Mouse (Mus musculus) embryonic facial prominence, embryonic 11.5 days (tissue): ENCODE data around the gene Naip2. TPM values are rescaled to one million over a fixed set of nuclear protein-coding genes. Genes with fewer than 3 reads are reported as not detected.

Source experiments
- ATAC-seq: fragments of 200-750 bp; cut with Nextera tagmentation; replicated peaks from 2 replicates; pipeline ENCODE4 v1.8.0; 2017; ENCODE audit warnings: low read depth; ENCODE audit not compliant: insufficient number of reproducible peaks, low FRiP score, low TSS enrichment
- DNase-seq: peaks from one replicate; pipeline ENCODE4 v3.0.0-alpha.2; 2015; ENCODE audit warnings: low spot score
- H3K27ac ChIP-seq: fragments of 300-500 bp; sonication (generic); replicated peaks from 2 replicates; pipeline ENCODE4 v1.5.1; 2014; ENCODE audit warnings: mild to moderate bottlenecking, low read depth, low read length, control low read depth
- H3K27me3 ChIP-seq: fragments of 300-500 bp; sonication (generic); 2 replicates; pipeline ENCODE4 v1.6.1; 2014; ENCODE audit warnings: mild to moderate bottlenecking, low read length, moderate library complexity, mixed read lengths; ENCODE audit not compliant: control insufficient read depth, insufficient read depth
- H3K36me3 ChIP-seq: fragments of 300-500 bp; sonication (generic); replicated peaks from 2 replicates; pipeline ENCODE4 v1.6.1; 2014; ENCODE audit warnings: low read depth, mild to moderate bottlenecking, low read length, moderate library complexity, mixed read lengths; ENCODE audit not compliant: control insufficient read depth, insufficient read depth
- H3K4me1 ChIP-seq: fragments of 300-500 bp; sonication (generic); 2 replicates; pipeline ENCODE4 v1.6.1; 2014; ENCODE audit warnings: low read length, mixed read lengths; ENCODE audit not compliant: control insufficient read depth, insufficient read depth
- H3K4me2 ChIP-seq: fragments of 300-500 bp; sonication (generic); 2 replicates; pipeline ENCODE4 v1.6.1; 2014; ENCODE audit warnings: low read depth, mild to moderate bottlenecking, control low read depth, low read length, moderate library complexity
- H3K4me3 ChIP-seq: fragments of 300-500 bp; sonication (generic); 2 replicates; pipeline ENCODE4 v1.5.1; 2014; ENCODE audit warnings: low read depth, low read length, control low read depth
- H3K9ac ChIP-seq: fragments of 300-500 bp; sonication (generic); replicated peaks from 2 replicates; pipeline ENCODE4 v1.6.1; 2014; ENCODE audit warnings: mild to moderate bottlenecking, control low read depth, low read length
- H3K9me3 ChIP-seq: fragments of 300-500 bp; sonication (generic); replicated peaks from 2 replicates; pipeline ENCODE4 v1.6.1; 2016; ENCODE audit warnings: mild to moderate bottlenecking, low read length, inconsistent platforms, mixed read lengths; ENCODE audit not compliant: control insufficient read depth
- WGBS: fragments of 180-500 bp; shearing (Covaris S2); extraction: QIAGEN DNeasy Blood & Tissue Kit; methylation state at CpG from one replicate; pipeline ENCODE4 v1.1.7; 2014; 5-methylcytosine and 5-hydroxymethylcytosine counted together
- polyA plus RNA-seq: library from polyadenylated mRNA; unstranded; fragments of >200 nt; fragmentation: Nextera tagmentation; extraction: Ambion mirVana; gene quantifications from 2 replicates; pipeline ENCODE4 v1.2.1, GENCODE M21; 2014

Gene Naip2
- polyA plus RNA-seq, 1 experiment from 2014 or later = 0.32 TPM

- H3K4me1 ChIP-seq = no peaks in the 10 kb centered on the region
- no peaks in the 10 kb centered on the region for H3K9me3 ChIP-seq
- 84% methylated on average over 8 of the region's 8 CpGs for WGBS
- no peak overlapping the region for H3K4me3 ChIP-seq
- H3K27ac ChIP-seq = no peak overlapping the region
- no peak overlapping the region for H3K4me2 ChIP-seq
- no peak for DNase-seq
- no peaks in the 10 kb centered on the region for H3K27me3 ChIP-seq
- H3K9ac ChIP-seq = no peak overlapping the region
- no peaks in the 10 kb centered on the region; the same call in 1 of the 2 replicates for H3K36me3 ChIP-seq
- no peak for ATAC-seq
These were observed 60.1 kb downstream of the Naip2 start for GRCm38 (mm10) chr13:100141646-100142314.

DNA sequence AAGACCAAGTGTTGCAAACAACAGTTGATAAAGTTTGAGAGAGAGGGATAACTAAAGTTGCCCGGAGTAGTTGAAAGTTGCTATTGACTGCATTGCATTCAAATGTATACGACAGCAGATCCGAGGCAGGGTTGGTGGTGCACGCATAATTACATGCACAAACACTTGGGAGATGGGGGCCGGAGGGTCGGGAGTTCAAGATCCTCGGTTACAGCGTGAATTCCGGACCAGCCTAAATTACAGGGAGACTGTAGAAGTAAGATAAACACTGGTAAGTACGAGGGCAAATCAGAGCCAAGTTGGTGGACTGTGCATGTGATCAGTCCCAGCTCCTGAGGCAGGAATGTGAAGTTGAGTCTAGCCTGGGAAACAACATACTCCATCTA is 76.6 kb downstream of the Naip2 start:
- H3K27me3 ChIP-seq = no peaks in the 10 kb centered on the region
- no peaks in the 10 kb centered on the region; the same call in 1 of the 2 replicates for H3K4me1 ChIP-seq
- 3% methylated on average over 10 of the region's 10 CpGs for WGBS
- H3K4me2 ChIP-seq = peak overlapping the region; percentile 80
- no peaks in the 10 kb centered on the region for H3K9me3 ChIP-seq
- H3K36me3 ChIP-seq = peaks cover 3% of the 10 kb centered on the region; the same call in 1 of the 2 replicates
- ATAC-seq (peak; percentile 74), DNase-seq (no peak)
- no peak overlapping the region for H3K27ac ChIP-seq
- peak overlapping the region; percentile 98 for H3K4me3 ChIP-seq
- peak overlapping the region; percentile 85 for H3K9ac ChIP-seq

- Histone ChIP-seq H3K9ac (peak within 1 kb of the TSS; percentile 85), H3K27me3 (no peaks in the 10 kb centered on the region), H3K27ac (no peak within 1 kb of the TSS), H3K9me3 (no peaks in the 10 kb centered on the region), H3K36me3 (peaks cover 3% of the 10 kb centered on the region; the same call in 1 of the 2 replicates), H3K4me1 (no peaks in the 10 kb centered on the region; the same call in 1 of the 2 replicates), H3K4me3 (peak within 1 kb of the TSS; percentile 98), H3K4me2 (peak within 1 kb of the TSS; percentile 80)
- WGBS = 4% methylated on average over 42 of the region's 42 CpGs
- peak; percentile 95 for DNase-seq
- peak; percentile 95 for ATAC-seq
These were observed 77.3 kb downstream of the Naip2 start, which contains the start of gene Smn1 for GRCm38 (mm10) chr13:100124423-100125257. Gene Smn1 (plus strand): TSS chr13:100124852.

DNA sequence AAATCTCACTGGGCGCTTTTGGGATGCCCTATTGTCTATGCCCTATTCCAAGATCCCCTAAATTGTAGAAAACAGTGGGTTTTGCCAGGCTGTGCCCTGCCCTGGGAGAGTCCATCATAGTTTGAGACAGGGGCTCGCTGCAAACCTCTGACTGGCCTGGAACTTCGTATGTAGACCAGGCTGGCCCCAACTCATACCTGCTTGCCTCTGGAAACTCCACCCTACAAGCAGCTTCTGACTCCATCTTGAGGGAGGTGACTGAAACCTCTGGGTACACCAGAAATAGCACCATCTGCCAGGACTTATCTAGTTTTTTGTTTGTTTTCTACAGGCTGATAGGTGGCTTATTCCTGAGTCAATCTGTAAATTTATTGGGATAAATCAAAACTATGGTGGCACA is 77.9 kb downstream of the Naip2 start:
- DNase-seq (no peak), ATAC-seq (no peak)
- Histone ChIP-seq H3K27ac (no peak overlapping the region), H3K9me3 (no peaks in the 10 kb centered on the region), H3K27me3 (no peaks in the 10 kb centered on the region), H3K4me1 (no peaks in the 10 kb centered on the region; the same call in 1 of the 2 replicates), H3K4me2 (peak overlapping the region; percentile 37; the same call in 1 of the 2 replicates), H3K9ac (no peak overlapping the region), H3K4me3 (peak overlapping the region; percentile 98), H3K36me3 (peaks cover 2% of the 10 kb centered on the region; the same call in 1 of the 2 replicates)
- 79% methylated on average over 3 of the region's 3 CpGs for WGBS

DNA sequence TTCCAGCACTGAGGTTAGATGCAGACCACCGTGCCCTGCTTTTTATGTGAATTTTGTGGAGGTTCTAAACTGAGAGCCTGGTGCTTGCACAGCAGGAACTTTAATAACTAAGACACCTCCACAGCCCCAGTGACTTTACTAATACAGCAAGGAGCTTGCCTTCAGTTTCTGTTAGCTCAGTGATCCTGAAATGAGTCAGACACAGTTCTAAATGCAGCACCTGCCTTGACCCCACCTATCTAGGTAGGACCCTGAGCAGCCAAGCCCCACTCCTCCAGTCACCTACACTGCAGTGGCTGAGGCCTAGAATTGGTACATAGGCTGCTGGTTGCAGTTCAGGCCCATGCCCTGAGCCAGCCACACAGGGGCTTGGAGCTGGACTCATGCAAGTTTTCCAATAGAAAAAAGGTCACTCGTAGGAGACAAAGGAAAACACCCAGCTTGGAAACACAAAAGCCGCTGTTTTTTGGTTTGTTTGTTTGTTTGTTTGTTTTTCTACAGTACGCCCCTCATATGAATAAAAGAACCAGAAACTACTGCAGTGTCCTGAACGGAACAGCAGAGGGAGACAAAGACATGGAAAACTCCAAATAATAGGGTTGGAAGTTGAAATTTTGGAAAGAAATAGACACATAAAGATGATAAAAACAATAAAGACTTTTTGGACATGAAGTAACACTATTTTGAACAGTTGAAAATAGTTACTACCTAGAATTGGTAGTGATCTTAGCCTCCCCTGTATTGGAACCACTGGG is 89.5 kb downstream of the Naip2 start:
- ATAC-seq = no peak
- WGBS = 53% methylated on average over 5 of the region's 5 CpGs

DNA sequence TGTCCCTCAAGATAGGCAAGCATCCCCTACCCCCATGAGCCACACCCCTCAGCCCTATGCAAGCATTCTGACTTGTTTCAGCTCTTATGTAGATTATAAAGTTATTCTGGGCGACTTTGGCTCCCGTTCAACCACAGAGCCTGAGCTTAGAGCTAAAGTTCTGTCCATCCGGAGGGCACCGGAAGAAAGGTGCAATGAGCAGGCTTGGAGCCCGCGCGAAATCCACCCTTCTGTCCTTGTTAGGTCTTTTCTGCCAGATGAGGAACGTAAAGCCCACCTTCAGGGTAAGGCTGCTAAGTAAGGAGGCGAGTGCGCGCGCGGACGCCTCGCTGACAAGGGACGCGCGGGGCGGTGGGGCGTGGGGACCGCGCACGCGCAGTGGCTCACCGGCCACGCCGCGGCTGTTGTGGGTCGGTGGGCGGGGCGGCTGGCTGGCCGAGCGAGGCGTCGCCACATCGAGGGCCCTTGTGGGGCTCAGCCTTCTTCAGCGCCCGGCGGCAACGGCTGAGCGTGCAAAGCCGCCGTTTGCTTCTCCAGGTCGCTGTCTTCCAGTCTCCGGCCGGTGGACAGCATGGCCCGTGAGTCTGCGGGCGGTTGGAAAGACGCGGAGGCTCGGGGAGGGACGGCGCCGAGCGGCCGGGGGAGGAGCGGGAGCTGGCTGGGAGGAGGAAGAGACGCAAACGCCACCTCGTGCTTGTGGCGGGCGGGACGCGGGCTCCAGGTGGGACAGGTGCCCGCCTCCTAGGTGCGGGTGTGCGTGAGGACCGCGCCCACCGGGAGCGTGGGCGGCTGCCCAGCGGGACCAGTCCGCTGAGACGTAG is 94.0 kb downstream of the Naip2 start, which contains the start of gene Serf1:
Serf1 (plus strand) TSS at position 361 of the 821 bp plus-strand sequence.
- H3K27me3 ChIP-seq = no peaks in the 10 kb centered on the region
- H3K4me1 ChIP-seq = no peaks in the 10 kb centered on the region
- ATAC-seq = peak; percentile 68
- H3K9me3 ChIP-seq = no peaks in the 10 kb centered on the region
- H3K27ac ChIP-seq = 0 out of 2 replicates have a peak within 1 kb of the TSS, but pooled peaks have one; percentile 13
- WGBS = 1% methylated on average over 58 of the region's 76 CpGs
- no peaks in the 10 kb centered on the region for H3K36me3 ChIP-seq
- peak within 1 kb of the TSS; percentile 58 for H3K4me3 ChIP-seq
- peak; percentile 89 for DNase-seq
- H3K4me2 ChIP-seq = peak within 1 kb of the TSS; percentile 87
- H3K9ac ChIP-seq = peak within 1 kb of the TSS; percentile 70

More for the DNA sequence above, 89.5 kb downstream of the Naip2 start:
- no peak overlapping the region for H3K4me2 ChIP-seq
- H3K27ac ChIP-seq = no peak overlapping the region
- peak; percentile 41 for DNase-seq
- no peaks in the 10 kb centered on the region for H3K9me3 ChIP-seq
- H3K27me3 ChIP-seq = no peaks in the 10 kb centered on the region
- no peaks in the 10 kb centered on the region for H3K36me3 ChIP-seq
- no peak overlapping the region for H3K4me3 ChIP-seq
- no peaks in the 10 kb centered on the region for H3K4me1 ChIP-seq
- H3K9ac ChIP-seq = no peak overlapping the region

DNA sequence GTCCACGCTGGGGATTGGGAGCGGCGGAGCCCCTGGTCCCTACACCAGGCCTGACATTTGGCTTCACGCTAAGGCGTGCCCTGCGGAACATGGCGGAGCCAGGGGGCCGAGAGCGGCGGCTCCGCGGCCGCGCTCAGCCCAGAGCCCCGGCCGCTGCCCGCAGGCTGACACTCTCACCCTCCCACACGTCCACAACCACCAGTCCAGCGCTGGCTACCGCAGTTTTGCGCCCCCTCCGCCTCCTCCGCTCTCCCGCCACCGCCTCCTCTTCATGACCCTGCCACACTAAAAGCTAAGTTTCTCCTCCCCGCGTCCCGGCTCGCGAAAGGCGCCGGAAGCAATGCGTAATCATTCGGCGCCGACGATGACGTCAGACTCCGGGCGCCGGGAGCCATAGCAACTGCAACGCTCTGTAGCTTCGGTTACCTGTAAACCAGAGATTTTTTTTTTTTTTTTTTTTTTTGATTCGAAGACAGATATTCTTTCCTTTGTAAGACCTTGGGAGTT is 98.1 kb downstream of the Naip2 start, which contains the start of gene Bdp1:
Bdp1 (minus strand) TSS at position 323 of the 507 bp plus-strand sequence.
- peak within 1 kb of the TSS; percentile 98 for H3K4me3 ChIP-seq
- H3K9me3 ChIP-seq = no peaks in the 10 kb centered on the region
- ATAC-seq (peak; percentile 70), DNase-seq (peak; percentile 95)
- H3K9ac ChIP-seq = peak within 1 kb of the TSS; percentile 92
- peak within 1 kb of the TSS; percentile 80 for H3K27ac ChIP-seq
- no peaks in the 10 kb centered on the region for H3K27me3 ChIP-seq
- H3K4me1 ChIP-seq = no peaks in the 10 kb centered on the region
- under 1% methylated on average over 36 of the region's 44 CpGs for WGBS
- no peaks in the 10 kb centered on the region; the same call in 1 of the 2 replicates for H3K36me3 ChIP-seq
- H3K4me2 ChIP-seq = peak within 1 kb of the TSS; percentile 75
